Mouse (Mus musculus) thymus, postnatal 36 days (tissue): Measurements from ENCODE around the gene Acrbp.

Experiments used
- DNase-seq, 2 experiments: peaks; one replicate each; pipeline ENCODE4 v3.0.0; 2022; ENCODE audit warnings: mixed read lengths in 2 of 2

Acrbp gene

GRCm38 (mm10) chr6:125099421-125099971 lies 50.0 kb downstream of the Acrbp start:
- DNase-seq, result peak; percentile 77 to 84

GRCm38 (mm10) chr6:125101444-125101843 lies 52.0 kb downstream of the Acrbp start:
- peak in 1 of 2 experiments; percentile 36 for DNase-seq

DNA sequence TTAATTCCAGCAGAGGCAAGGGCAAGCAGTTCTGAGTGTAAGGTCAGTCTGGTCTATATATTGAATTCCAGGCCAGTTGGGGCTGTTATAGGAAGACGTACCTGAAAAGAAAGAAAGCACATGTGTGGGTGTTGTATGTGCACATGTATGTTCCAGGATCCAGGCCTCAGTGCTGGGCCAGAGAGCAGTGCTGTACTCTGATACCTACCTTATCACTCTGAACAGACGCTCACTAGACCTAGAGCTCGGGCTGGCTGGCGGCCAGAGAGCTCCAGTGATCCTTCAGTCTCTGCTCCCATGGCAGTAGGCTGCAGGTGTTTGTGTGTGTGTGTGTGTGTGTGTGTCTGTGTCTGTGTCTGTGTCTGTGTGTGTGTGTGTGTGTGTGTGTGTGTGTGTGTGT lies 54.7 kb downstream of the Acrbp start:
- no peak for DNase-seq

GRCm38 (mm10) chr6:125107705-125108104 lies 58.2 kb downstream of the Acrbp start:
- DNase-seq, result no peak

- no peak for DNase-seq
These were observed 59.9 kb downstream of the Acrbp start for GRCm38 (mm10) chr6:125109371-125109770.

DNA sequence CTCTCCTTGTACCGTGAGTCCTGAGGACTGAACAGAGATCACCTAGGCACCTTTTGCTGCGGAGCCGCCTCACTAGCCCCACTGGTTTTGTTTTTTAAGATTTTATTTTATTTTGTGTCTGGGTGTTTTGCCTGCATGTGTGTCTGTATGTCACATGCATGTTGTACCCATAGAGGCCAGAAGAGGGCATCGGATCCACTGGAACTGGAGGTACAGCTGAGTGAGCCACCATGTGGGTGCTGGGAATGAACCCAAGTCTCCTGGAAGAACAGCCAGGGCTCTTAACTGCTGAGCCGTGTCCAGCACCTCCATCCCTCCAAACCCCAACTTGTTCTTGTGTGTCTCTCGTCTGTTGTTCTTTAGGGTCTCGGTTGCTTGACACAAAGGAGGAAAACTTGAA lies 61.4 kb downstream of the Acrbp start:
- peak in 1 of 2 experiments; percentile 50 for DNase-seq

DNA sequence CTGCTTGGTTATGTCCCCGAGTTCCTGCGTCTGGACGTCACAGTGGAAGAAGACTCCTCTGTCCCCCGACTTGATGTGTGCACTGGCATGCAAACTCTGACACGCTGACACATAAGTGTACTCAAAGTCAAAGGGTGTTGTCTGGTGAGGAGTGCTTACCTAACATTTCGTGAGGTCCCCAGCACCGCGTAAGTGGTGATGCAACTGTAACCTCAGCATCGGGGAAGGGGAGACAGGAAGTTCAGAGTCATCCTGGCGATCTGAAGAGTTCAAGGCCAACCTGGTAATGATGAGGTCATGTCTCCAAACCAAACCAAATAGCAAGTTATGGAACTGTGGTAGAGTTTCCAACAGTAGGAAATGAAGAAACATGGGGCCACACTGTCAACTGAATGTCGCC lies 63.1 kb downstream of the Acrbp start:
- no peak for DNase-seq
